Mouse (Mus musculus) forebrain, postnatal 0 days (tissue): ENCODE data around the gene 2010111I01Rik. TPM values are rescaled to one million over a fixed set of nuclear protein-coding genes. Genes with fewer than 3 reads are reported as not detected.

Experiments used
- ATAC-seq: fragments of 200-750 bp; cut with Nextera tagmentation; 2 replicates; pipeline ENCODE4 v1.8.0; 2017; ENCODE audit warnings: mild to moderate bottlenecking, moderate library complexity
- DNase-seq: peaks from one replicate; pipeline ENCODE4 v3.0.0-alpha.2; 2015
- H3K27ac ChIP-seq: fragments of 300-500 bp; sonication (generic); 2 replicates; pipeline ENCODE4 v1.5.1; 2014; ENCODE audit warnings: low read depth, mild to moderate bottlenecking, antibody characterized with exemption, low read length, moderate library complexity, mixed read lengths
- H3K27me3 ChIP-seq: fragments of 300-500 bp; sonication (generic); 2 replicates; pipeline ENCODE4 v1.6.1; 2014; ENCODE audit warnings: mild to moderate bottlenecking, low read length, mixed read lengths; ENCODE audit not compliant: insufficient read depth
- H3K36me3 ChIP-seq: fragments of 300-500 bp; sonication (generic); 2 replicates; pipeline ENCODE4 v1.6.1; 2014; ENCODE audit warnings: mild to moderate bottlenecking, moderate library complexity; ENCODE audit not compliant: insufficient read depth
- H3K4me1 ChIP-seq: fragments of 300-500 bp; sonication (generic); 2 replicates; pipeline ENCODE4 v1.6.1; 2014; ENCODE audit warnings: antibody characterized with exemption; ENCODE audit not compliant: insufficient read depth
- H3K4me2 ChIP-seq: fragments of 300-500 bp; sonication (generic); 2 replicates; pipeline ENCODE4 v1.6.1; 2014; ENCODE audit warnings: low read depth, mild to moderate bottlenecking, moderate library complexity
- H3K4me3 ChIP-seq: fragments of 300-500 bp; sonication (generic); 2 replicates; pipeline ENCODE4 v1.5.1; 2014; ENCODE audit warnings: low read depth, low read length, mixed read lengths
- H3K9ac ChIP-seq: fragments of 300-500 bp; sonication (generic); 2 replicates; pipeline ENCODE4 v1.6.1; 2014; ENCODE audit warnings: mild to moderate bottlenecking
- H3K9me3 ChIP-seq: fragments of 300-500 bp; sonication (generic); 2 replicates; pipeline ENCODE4 v1.6.1; 2016; ENCODE audit warnings: low read length
- CTCF ChIP-seq: sonication (generic); IDR thresholded peaks from 2 replicates; pipeline ENCODE4 v1.5.1; 2016; ENCODE audit warnings: antibody characterized with exemption, control low read depth, low read depth
- WGBS: fragments of 180-500 bp; shearing (Covaris S2); extraction: QIAGEN DNeasy Blood & Tissue Kit; methylation state at CpG from one replicate; pipeline ENCODE4 v1.1.7; 2014; 5-methylcytosine and 5-hydroxymethylcytosine counted together
- polyA plus RNA-seq: library from polyadenylated mRNA; unstranded; fragments of >200 nt; fragmentation: Nextera tagmentation; extraction: Ambion mirVana; gene quantifications from 2 replicates; pipeline ENCODE4 v1.2.1, GENCODE M21; 2015
- total RNA-seq: library from RNA; depleted of rRNA; stranded (reverse); fragments of >200 nt; gene quantifications from 2 replicates; pipeline ENCODE4 v1.2.3, GENCODE M21; 2014

2010111I01Rik gene
- total and polyA plus RNA-seq, 2 experiments from 2014 or later: 20.3 to 47.8 TPM

DNA sequence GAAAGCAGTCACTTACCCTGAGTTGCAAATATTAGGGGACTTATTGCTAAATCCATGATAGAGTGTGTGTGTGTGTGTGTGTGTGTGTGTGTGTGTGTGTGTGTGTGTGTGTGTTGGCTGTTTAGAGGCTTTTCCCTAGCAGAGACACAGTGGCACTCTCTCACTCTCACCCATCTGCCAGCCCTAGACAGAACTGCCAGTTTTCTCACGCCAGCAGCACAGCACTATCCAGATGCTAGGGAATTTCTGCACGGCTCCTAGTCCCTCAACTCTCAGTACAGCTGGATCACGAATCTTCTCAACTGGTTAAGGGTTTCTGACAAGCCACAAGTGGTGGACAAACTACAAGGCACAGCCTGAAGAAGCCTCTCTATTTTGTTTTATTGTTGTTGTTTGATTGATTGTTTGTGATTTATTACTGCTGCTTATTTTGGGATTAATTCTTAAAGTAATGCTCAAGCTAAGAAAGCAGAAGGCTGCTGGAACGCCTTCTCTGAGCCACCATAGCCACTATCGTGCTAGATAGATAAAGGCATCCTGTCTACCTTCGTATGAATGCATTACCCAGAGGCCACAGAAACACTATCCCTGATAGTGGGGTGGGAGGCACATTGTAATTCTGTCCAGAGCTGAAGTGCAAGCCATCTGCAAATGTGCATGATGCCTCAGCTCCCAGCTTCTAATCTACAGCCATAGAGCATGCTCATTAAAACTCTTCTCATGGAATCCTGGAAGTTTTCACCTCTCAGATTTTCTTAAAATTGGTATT, 209.7 kb downstream of the 2010111I01Rik start:
- Histone ChIP-seq H3K4me1 (no peaks in the 10 kb centered on the region), H3K4me2 (no peak overlapping the region), H3K9me3 (no peaks in the 10 kb centered on the region), H3K4me3 (no peak overlapping the region), H3K9ac (no peak overlapping the region), H3K27ac (no peak overlapping the region), H3K27me3 (no peaks in the 10 kb centered on the region), H3K36me3 (no peaks in the 10 kb centered on the region)
- ATAC-seq (peak; percentile 62; the same call in 1 of the 2 replicates), DNase-seq (no peak)
- WGBS: 79% methylated on average over 6 of the region's 6 CpGs
- TF ChIP-seq CTCF: no peak

DNA sequence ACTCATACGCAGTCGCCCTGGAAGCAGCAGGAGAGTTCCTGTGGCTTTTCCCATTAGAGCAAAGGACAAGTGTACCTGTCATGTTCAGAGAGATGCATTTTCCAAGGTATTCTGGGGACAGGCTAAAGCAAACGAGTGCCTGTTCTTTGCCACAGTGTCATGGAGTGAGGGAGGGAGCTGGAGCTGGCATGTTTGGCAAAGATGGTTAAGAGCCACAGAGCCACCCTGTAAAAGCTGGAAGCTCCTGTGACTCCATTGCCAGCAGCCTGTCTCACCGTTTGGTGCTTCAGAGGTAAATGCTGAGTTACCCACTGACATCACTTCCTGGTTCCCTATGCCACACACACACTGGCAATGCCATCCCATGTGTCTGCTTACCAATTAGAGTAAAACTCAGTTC, 211.4 kb downstream of the 2010111I01Rik start:
- no peaks in the 10 kb centered on the region for H3K9me3 ChIP-seq
- 64% methylated on average over 4 of the region's 4 CpGs for WGBS

DNA sequence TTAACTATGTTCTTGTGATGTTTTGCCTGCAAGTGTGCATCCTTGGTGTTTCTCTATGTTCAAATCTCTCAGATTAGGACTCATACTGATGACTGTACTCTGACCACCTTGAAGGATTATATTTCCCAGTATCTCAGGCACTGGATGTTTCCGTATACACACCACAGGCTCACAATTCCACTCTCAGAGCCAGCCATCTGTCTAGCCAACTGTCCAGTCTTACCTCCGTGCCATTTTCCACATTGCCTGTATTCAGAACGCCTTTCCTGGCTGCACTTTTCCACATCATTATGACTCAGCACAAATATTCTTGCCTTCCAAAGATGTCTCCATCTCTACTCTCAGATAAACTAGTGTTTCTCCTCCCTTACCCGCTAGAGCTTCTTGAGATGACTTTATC, 212.5 kb downstream of the 2010111I01Rik start:
- H3K9ac ChIP-seq: no peak overlapping the region
- 78% methylated on average over 4 of the region's 4 CpGs for WGBS
- no peaks in the 10 kb centered on the region for H3K36me3 ChIP-seq
- no peak overlapping the region for H3K4me3 ChIP-seq
- no peak overlapping the region for H3K4me2 ChIP-seq
- no peak overlapping the region for H3K27ac ChIP-seq
- TF ChIP-seq CTCF: no peak
- H3K27me3 ChIP-seq: no peaks in the 10 kb centered on the region
- no peaks in the 10 kb centered on the region for H3K4me1 ChIP-seq
- ATAC-seq (no peak), DNase-seq (no peak)
- no peaks in the 10 kb centered on the region for H3K9me3 ChIP-seq

More for the DNA sequence above, 211.4 kb downstream of the 2010111I01Rik start:
- no peaks in the 10 kb centered on the region for H3K4me1 ChIP-seq
- DNase-seq (no peak), ATAC-seq (no peak)
- no peak for TF ChIP-seq CTCF
- H3K27me3 ChIP-seq: no peaks in the 10 kb centered on the region
- H3K27ac ChIP-seq: no peak overlapping the region
- H3K4me2 ChIP-seq: no peak overlapping the region
- H3K36me3 ChIP-seq: no peaks in the 10 kb centered on the region
- no peak overlapping the region for H3K9ac ChIP-seq
- no peak overlapping the region for H3K4me3 ChIP-seq

DNA sequence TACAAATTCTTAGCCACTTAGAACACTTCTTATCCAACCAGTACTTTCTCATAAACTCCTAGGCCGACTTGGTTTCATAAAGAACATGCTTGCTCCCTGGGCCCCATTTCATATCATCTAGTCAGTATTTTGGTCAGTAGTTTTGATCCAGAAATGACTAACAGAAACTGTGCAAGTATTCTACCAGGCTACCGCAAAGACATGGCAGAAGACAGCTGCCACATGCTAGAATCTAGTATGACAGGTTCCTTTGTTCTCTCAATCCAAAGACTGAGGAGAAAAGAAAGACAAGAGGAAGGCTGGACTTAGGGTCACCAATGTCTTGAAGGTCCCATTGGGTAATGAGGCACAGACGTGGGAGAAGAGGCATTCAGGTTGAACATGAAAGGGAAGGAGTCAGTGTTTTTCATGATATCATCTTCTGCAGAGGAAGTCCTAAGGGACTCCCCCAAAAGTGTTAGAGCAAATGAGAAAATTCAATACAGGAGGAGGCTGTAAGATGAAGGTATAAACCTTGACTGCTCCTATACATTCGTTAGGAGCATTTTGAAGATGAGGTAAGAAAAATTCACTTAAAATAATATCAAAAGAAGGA, 216.0 kb downstream of the 2010111I01Rik start:
- no peaks in the 10 kb centered on the region for H3K4me1 ChIP-seq
- no peak overlapping the region for H3K9ac ChIP-seq
- no peaks in the 10 kb centered on the region for H3K9me3 ChIP-seq
- H3K27me3 ChIP-seq: no peaks in the 10 kb centered on the region
- no peak overlapping the region for H3K4me2 ChIP-seq
- no peaks in the 10 kb centered on the region for H3K36me3 ChIP-seq
- no peak overlapping the region for H3K27ac ChIP-seq
- DNase-seq (no peak), ATAC-seq (no peak)
- no peak overlapping the region for H3K4me3 ChIP-seq
- 85% methylated on average over 4 of the region's 4 CpGs for WGBS
- TF ChIP-seq CTCF: no peak

DNA sequence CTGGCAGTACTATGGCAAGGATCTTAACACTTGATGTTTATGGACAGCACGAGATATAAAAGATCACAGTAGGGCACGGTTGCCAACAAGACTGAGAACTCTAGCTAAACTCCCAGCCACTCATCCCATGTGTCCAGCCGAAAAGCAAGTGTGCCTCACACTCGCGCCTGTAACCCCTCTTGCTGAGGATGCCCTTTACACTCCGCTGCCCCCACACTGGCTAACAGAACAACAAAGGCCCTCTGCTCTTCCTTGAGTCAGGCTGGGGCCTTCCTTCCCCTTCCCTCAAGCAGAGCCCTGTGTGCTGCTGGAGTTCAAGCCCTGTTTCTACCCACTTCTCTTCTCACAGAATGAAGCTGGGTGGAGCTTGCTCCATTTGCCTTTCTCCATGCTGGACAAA, 220.3 kb downstream of the 2010111I01Rik start:
- Histone ChIP-seq H3K27me3 (no peaks in the 10 kb centered on the region), H3K4me2 (no peak overlapping the region), H3K4me3 (no peak overlapping the region), H3K27ac (no peak overlapping the region), H3K9ac (no peak overlapping the region), H3K9me3 (no peaks in the 10 kb centered on the region), H3K36me3 (no peaks in the 10 kb centered on the region), H3K4me1 (no peaks in the 10 kb centered on the region)
- ATAC-seq (no peak), DNase-seq (no peak)
- TF ChIP-seq CTCF: no peak
- 53% methylated on average over 6 of the region's 6 CpGs for WGBS

DNA sequence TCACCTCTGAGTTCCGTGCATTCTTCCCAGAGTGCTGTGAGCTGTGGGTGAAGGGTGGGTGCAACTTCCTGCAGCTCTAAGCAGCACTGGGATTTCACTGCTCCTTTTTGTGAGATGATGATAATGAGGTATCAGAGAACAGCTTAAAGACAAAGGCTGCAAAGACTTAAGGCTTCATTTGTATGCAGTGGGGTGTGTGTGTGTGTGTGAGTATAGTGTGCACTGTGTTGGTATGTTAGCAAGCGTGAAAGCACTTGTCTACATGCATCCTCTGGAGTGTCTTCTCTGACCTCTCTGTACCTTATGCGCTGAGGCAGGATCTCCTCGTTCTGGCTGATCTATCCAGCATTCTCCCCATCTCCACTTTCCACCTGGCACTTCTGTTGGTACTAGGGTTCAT, 221.5 kb downstream of the 2010111I01Rik start:
- Histone ChIP-seq H3K9ac (no peak overlapping the region), H3K36me3 (0 out of 2 replicates have a peak, but pooled peaks cover 1% of the 10 kb centered on the region), H3K27me3 (no peaks in the 10 kb centered on the region), H3K4me1 (no peaks in the 10 kb centered on the region), H3K4me2 (no peak overlapping the region), H3K4me3 (no peak overlapping the region), H3K27ac (no peak overlapping the region), H3K9me3 (no peaks in the 10 kb centered on the region)
- DNase-seq: no peak
- ATAC-seq: peak; percentile 76
- 40% methylated on average over 4 of the region's 4 CpGs for WGBS
- TF ChIP-seq CTCF: no peak

DNA sequence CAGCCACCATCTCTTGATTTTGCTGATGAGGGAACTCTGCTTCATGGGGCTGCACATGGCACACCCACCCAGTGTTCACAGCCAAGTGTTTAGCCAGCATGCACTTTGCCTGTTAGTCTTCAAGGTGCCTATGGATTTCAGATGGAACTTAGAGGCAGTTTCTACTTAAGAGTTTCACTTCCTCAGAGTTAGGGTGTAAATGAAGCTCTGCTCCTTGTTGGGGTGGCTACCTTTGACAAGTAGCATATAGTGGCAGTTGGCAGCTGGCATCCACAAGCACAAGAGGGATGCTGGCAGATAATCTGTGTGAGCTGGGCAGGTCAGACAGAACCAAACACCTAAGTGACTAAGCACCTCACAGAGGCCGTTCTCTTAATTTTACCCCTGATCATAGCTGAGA, 221.9 kb downstream of the 2010111I01Rik start:
- WGBS: 92% methylated on average over 1 of the region's 1 CpGs
- DNase-seq (no peak), ATAC-seq (peak; percentile 37; the same call in 1 of the 2 replicates)
- H3K36me3 ChIP-seq: 0 out of 2 replicates have a peak, but pooled peaks cover 4% of the 10 kb centered on the region
- no peaks in the 10 kb centered on the region for H3K9me3 ChIP-seq
- no peaks in the 10 kb centered on the region for H3K4me1 ChIP-seq
- H3K4me2 ChIP-seq: no peak overlapping the region
- no peak overlapping the region for H3K4me3 ChIP-seq
- H3K27ac ChIP-seq: no peak overlapping the region
- H3K27me3 ChIP-seq: no peaks in the 10 kb centered on the region
- no peak for TF ChIP-seq CTCF
- H3K9ac ChIP-seq: no peak overlapping the region
